Mouse (Mus musculus): ENCODE results near the gene Pten.

DNA sequence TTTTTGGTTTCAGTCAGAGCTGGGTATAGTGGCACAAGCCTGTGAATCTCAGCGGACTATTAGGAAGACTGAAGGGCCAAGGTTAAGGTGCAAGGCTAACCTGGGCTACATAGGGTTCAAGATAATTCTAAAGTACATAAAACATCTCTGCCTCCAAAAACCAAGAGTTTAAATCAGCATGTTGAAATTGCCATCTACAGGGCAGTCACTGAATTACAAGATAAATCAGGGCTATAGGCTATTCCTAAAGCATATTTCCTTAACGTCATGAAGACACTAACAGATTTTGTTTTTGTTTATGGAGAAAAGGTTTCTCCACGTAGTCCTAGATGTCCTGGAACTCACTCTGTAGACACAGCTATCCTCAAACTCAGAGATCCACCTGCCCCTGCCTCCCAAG is 47.0 kb upstream of the Pten start:
- TF ChIP-seq CTCF (IDR thresholded peaks at IDR 0.05; ENCODE audit: borderline replicate concordance, insufficient read depth, low read depth, low read length) (0 out of 2 replicates have a peak, but pooled peaks have one; percentile 0), POLR2A (IDR thresholded peaks at IDR 0.05; ENCODE audit: borderline replicate concordance, insufficient read depth, low read length) (no peak)
